Mouse (Mus musculus) brain, embryonic 18.5 days (tissue): Measurements from ENCODE around the gene Fbxo2.
"Not testable (repeated sequence)": the region's sequence is repeated elsewhere in the genome, so short reads cannot be mapped to it uniquely, and the experiment has no call there.

Experiments
- DNase-seq: peaks from one replicate; pipeline ENCODE4 v3.0.0-alpha.2; 2012; ENCODE audit warnings: low read depth, low spot score

Gene Fbxo2

GRCm38 (mm10) chr4:148160436-148161390, at the start of gene Fbxo2, which contains the start of gene Fbxo44:
TSS of gene Fbxo2 (plus strand) at chr4:148160621.
TSS of gene Fbxo44 (minus strand) at chr4:148160482.
- no peak for DNase-seq

DNA sequence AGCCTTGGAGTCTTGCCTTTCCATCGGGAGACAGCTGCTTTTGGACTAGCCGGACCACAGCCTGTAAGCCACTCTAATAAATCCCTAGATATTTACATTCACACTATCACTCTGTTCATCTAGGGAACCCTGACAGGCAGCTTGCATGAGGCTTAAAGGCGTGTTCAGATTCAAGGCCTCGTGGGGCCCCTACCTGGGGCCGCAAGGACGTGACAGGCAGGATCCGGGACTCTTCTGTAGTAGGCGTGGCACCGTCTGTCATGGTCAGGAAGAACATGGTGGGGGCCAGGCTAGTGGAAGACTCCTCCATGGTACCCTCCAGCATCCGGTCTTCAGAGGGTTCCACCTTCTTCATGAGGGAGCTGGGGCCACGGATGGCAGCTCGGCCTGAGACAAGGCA, 47.9 kb upstream of the Fbxo2 start:
- no peak for DNase-seq

- DNase-seq = no peak
These were observed 45.5 kb upstream of the Fbxo2 start for GRCm38 (mm10) chr4:148114758-148115391.

DNA sequence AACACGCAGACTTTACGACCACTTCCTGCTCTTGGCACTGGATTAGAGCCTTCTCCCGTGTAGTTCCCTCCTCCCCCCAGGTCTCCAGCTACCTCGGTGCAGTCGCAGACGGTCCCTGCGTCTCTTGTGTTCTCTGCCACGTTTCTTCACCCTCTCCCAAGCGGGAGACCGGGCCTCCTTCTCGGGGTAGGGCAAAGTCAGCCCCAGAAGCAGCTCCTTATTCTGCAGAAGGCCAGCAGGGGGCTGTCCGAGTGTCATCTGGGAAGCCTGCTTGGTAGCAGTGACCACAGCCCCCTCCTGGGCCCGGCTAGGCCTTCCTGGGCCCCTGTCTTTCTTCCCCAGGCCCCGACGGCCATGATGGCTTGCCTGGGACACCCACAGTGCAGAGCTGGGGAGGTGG, 45.0 kb upstream of the Fbxo2 start:
- DNase-seq = no peak

GRCm38 (mm10) chr4:148116657-148117056, 43.8 kb upstream of the Fbxo2 start:
- no peak for DNase-seq

GRCm38 (mm10) chr4:148117392-148117791, 43.0 kb upstream of the Fbxo2 start:
- no peak for DNase-seq

DNA sequence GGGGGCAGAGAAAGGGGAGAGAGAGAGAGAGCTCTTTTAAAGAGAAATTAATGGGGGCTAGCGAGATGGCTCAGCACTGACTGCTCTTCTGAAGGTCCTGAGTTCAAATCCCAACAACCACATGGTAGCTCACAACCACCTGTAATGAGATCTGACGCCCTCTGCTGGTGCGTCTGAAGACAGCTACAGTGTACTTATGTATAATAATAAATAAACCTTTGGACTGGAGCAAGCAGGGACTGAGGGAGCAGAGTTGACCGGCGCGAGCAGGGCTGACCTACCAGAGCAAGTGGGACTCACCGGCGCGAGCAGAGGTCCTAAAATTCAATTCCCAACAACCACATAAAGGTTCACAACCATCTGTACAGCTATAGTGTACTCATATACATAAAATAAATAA, 40.8 kb upstream of the Fbxo2 start:
- not testable (repeated sequence) for DNase-seq

- DNase-seq = no peak
These were observed 39.9 kb upstream of the Fbxo2 start for GRCm38 (mm10) chr4:148120555-148120954.

DNA sequence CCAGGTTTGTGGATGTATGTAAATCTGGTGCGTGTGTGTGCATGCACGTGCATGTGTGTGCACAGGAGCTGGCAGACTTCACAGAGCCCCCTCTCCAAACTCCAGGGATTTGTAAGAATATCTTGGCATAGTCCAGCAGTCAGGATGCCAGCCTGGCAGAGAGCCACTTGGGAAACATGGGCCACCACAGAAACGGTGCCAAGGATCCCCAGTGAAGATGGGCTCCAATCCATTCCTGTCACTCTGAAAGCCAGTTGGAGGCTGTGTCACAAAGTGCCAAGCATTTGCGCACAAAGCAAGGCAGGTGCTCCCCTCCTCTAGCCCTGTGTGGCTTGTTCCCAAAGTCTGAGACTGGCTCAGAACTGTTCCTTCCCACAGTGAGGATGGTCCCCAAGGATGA, 39.1 kb upstream of the Fbxo2 start:
- peak; percentile 84 for DNase-seq

DNA sequence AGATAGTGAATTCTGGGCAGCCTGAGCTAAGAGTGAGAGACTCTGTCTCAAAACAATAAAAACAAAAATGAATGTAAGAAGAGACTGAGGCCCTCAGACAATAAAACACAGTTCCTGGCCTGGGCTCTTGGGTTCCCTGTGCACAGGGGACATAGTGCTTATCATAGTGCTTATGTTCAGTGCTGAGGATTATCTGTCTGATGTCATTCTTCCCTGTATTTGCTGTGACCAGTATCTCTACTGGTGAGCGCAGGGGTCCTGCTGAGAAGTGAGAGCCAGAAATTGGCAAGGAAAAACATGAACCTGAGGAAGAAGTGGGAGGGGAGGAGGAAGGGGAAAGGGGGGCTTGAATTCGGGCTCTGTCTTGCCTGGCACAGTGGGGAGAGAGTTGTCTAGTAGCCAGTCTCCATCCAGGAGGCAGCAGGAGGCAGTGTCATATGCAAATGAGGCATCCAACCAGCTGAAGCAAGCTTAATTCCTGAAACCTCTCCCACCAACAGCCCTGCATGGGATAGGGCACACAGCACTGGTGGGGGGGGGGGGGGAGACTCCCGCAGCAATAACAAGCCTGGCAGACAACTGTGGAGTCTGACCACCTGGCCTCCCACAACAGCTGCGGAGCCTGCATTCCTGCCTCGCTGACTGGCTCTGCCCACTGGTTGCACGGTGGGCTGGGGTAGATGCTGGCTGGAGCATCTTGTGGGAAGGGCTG, 38.3 kb upstream of the Fbxo2 start:
- no peak for DNase-seq

GRCm38 (mm10) chr4:148122694-148123066, 37.7 kb upstream of the Fbxo2 start:
- DNase-seq = no peak

GRCm38 (mm10) chr4:148128241-148128640, 32.2 kb upstream of the Fbxo2 start:
- no peak for DNase-seq

DNA sequence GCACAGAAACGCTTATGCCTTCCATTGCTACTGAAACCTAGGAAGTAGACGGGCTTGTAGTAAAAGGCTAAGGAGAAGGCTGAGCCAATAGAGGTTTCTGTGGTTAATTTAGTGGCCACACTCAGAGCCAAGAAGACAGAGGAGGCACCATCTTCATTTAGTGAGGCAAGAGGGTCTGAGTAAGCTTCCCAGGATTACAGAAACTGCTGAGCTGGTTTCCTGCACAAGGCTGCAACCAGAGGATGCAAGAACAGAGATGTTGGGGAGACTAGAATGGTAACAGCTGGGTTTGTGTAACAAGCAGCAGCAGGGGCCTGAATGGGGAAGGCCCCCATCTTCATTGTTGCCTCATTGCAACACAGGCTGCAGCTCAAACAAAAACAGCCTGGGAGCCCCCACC, 31.7 kb upstream of the Fbxo2 start:
- no peak for DNase-seq

GRCm38 (mm10) chr4:148130133-148130532, 30.3 kb upstream of the Fbxo2 start, which contains the start of gene Mad2l2:
TSS of gene Mad2l2 (plus strand) at chr4:148130384.
- DNase-seq = no peak

- DNase-seq = no peak
These were observed 29.6 kb upstream of the Fbxo2 start, which contains the start of gene Draxin for GRCm38 (mm10) chr4:148130561-148131413. TSS of gene Draxin (minus strand) at chr4:148130698.

DNA sequence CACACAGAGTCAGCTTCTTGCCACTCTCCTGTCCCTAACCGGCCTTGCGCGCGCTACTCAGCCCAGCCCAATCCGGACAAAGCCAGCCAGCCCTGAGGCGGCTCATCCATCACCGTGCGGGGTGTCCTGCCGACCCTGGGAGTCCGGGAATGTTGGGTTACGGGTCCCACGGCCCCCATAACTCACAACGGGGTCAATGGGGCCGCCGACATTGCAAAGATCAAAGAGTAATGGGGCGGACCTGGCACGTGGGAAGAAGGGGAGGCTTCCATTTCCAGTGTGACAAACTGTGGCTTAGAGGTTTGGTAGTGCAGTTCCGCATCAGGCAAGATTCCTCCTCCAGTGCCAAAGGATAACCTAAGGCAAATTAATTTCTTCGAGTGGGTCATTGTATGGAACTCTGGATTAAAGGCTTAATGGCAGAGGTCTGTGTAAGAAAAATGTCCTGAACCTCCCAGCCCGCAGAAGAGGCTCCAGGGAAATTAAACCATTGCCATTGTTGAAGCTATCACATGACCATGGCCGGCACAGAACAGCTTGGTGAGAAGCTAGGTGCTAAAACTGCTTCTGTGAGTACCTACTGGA, 28.8 kb upstream of the Fbxo2 start:
- DNase-seq = no peak

- DNase-seq = no peak
These were observed 25.4 kb upstream of the Fbxo2 start for GRCm38 (mm10) chr4:148134988-148135387.

DNA sequence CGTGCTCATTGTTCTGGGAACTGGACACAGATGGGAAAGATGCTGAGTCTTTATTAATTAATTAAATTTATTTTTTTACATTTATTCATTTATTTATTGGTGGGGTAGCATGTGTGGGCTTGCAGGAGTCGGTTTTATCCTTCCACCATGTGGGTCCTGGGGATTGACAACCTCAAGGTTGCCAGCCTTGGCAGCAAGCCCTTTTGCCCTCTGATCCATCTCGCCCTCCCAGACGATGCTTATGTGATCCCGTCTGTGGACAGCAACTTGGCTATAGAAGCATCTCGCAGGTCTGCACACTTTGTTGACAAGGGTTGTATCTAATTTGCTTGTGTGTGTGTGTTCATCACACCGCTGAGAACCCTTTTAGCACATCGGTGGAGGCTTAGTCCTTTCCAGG, 22.9 kb upstream of the Fbxo2 start:
- no peak for DNase-seq

GRCm38 (mm10) chr4:148139767-148140097, 20.7 kb upstream of the Fbxo2 start:
- no peak for DNase-seq

DNA sequence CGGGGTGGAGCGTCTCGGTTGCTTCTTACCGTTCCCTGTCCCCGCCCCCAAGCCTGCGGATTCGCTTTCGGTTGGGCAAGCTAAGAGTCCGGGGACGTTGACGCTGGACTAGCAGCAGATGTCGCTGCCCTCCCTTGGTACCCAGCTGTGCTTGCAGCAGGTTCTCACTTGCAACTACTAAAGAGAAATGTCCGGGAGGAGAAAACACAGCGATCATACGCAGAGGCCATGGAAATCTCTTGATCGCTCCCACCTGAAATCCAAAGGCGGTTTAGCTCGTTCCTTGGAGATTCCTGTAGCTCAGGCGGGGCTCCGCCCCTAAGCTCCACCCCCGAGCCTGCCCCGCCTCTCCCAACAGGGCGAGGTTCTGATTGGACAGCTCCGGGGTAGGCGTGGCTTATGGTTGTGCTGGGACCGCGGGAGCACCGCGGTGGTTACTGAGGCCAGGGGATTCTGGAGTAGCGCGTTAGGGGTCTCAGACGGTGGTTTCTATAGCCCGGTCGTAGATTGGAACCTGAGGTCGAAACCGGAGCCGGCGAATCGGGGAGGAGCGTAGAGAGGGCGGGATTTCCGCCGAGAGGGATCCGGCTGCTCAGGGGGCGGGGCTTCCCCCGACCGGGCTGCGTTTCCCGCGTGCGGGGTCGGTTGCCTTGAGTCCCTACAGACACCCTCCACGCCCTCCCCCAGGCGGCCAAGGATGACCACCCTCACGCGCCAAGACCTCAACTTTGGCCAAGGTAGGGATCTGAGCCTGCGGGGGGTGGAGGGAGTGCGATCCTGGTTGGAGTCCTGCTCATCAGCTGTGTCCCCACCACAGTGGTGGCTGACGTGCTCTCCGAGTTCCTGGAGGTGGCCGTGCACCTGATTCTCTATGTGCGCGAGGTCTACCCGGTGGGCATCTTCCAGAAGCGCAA, 20.1 kb upstream of the Fbxo2 start:
- DNase-seq = peak; percentile 81
